Mouse (Mus musculus): ENCODE measurements around the gene Pds5a. TPM values are rescaled to one million over a fixed set of nuclear protein-coding genes. Genes with fewer than 3 reads are reported as not detected.
"Not testable (repeated sequence)": the region's sequence is repeated elsewhere in the genome, so short reads cannot be mapped to it uniquely, and the experiment has no call there.

The Pds5a gene
- 93.2 and 98.1 TPM in 2 replicates for polyA plus RNA-seq (2016; fragmentation: Nextera tagmentation; extraction: Ambion mirVana)

GRCm38 (mm10) chr5:65697836-65698758 is at the start of gene Pds5a:
Gene Pds5a, minus strand, starts transcription at chr5:65698273.
- peak; percentile 93 for DNase-seq (ENCODE audit: low spot score)
- 1% methylated on average over 139 of the region's 140 CpGs for WGBS
- H3K36me3 ChIP-seq (replicated peaks), result peaks cover 27% of the 10 kb centered on the region
- peak within 1 kb of the TSS; percentile 98 for H3K27ac ChIP-seq (replicated peaks)
- H3K9me3 ChIP-seq, result no peaks in the 10 kb centered on the region
- H3K4me1 ChIP-seq, result peaks cover 28% of the 10 kb centered on the region
- peak within 1 kb of the TSS; percentile 99 for H3K4me3 ChIP-seq
- no peaks in the 10 kb centered on the region for H3K27me3 ChIP-seq (replicated peaks; ENCODE audit: low read depth, poor library complexity, severe bottlenecking)

GRCm38 (mm10) chr5:65746908-65747307 is 48.8 kb upstream of the Pds5a start:
- Histone ChIP-seq H3K36me3 (replicated peaks) (no peaks in the 10 kb centered on the region), H3K27me3 (replicated peaks; ENCODE audit: low read depth, poor library complexity, severe bottlenecking) (no peaks in the 10 kb centered on the region), H3K9me3 (no peaks in the 10 kb centered on the region), H3K4me3 (no peak overlapping the region), H3K27ac (replicated peaks) (no peak overlapping the region), H3K4me1 (peaks cover 7% of the 10 kb centered on the region)
- DNase-seq (ENCODE audit: low spot score), result no peak
- 79% methylated on average over 5 of the region's 5 CpGs for WGBS

- no peaks in the 10 kb centered on the region for H3K4me1 ChIP-seq
- no peaks in the 10 kb centered on the region for H3K27me3 ChIP-seq (replicated peaks; ENCODE audit: low read depth, poor library complexity, severe bottlenecking)
- WGBS, result 97% methylated on average over 3 of the region's 3 CpGs
- H3K27ac ChIP-seq (replicated peaks), result no peak overlapping the region
- H3K9me3 ChIP-seq, result no peaks in the 10 kb centered on the region
- DNase-seq (ENCODE audit: low spot score), result no peak
- H3K4me3 ChIP-seq, result no peak overlapping the region
- H3K36me3 ChIP-seq (replicated peaks), result no peaks in the 10 kb centered on the region
Measured at GRCm38 (mm10) chr5:65739366-65739765, 41.3 kb upstream of the Pds5a start.

GRCm38 (mm10) chr5:65735601-65736000 is 37.5 kb upstream of the Pds5a start:
- H3K27ac ChIP-seq (replicated peaks), result no peak overlapping the region
- no peaks in the 10 kb centered on the region for H3K9me3 ChIP-seq
- DNase-seq (ENCODE audit: low spot score), result no peak
- no peaks in the 10 kb centered on the region for H3K4me1 ChIP-seq
- no peaks in the 10 kb centered on the region for H3K36me3 ChIP-seq (replicated peaks)
- no peak overlapping the region for H3K4me3 ChIP-seq
- 94% methylated on average over 2 of the region's 2 CpGs for WGBS
- no peaks in the 10 kb centered on the region for H3K27me3 ChIP-seq (replicated peaks; ENCODE audit: low read depth, poor library complexity, severe bottlenecking)

GRCm38 (mm10) chr5:65731173-65732007 is 33.3 kb upstream of the Pds5a start:
- no peaks in the 10 kb centered on the region for H3K4me1 ChIP-seq
- no peak for DNase-seq (ENCODE audit: low spot score)
- WGBS, result 67% methylated on average over 9 of the region's 9 CpGs
- no peaks in the 10 kb centered on the region for H3K36me3 ChIP-seq (replicated peaks)
- H3K9me3 ChIP-seq, result no peaks in the 10 kb centered on the region
- peak overlapping the region; percentile 15; the same call in 1 of the 2 replicates for H3K27ac ChIP-seq (replicated peaks)
- H3K4me3 ChIP-seq, result no peak overlapping the region
- H3K27me3 ChIP-seq (replicated peaks; ENCODE audit: low read depth, poor library complexity, severe bottlenecking), result no peaks in the 10 kb centered on the region

- no peaks in the 10 kb centered on the region for H3K27me3 ChIP-seq (replicated peaks; ENCODE audit: low read depth, poor library complexity, severe bottlenecking)
- peaks cover 15% of the 10 kb centered on the region for H3K4me1 ChIP-seq
- peak overlapping the region; percentile 59 for H3K4me3 ChIP-seq
- WGBS, result 2% methylated on average over 23 of the region's 23 CpGs
- no peaks in the 10 kb centered on the region for H3K9me3 ChIP-seq
- H3K27ac ChIP-seq (replicated peaks), result peak overlapping the region; percentile 90
- DNase-seq (ENCODE audit: low spot score), result peak; percentile 83
- no peaks in the 10 kb centered on the region for H3K36me3 ChIP-seq (replicated peaks)
Measured at GRCm38 (mm10) chr5:65724311-65725054, 26.4 kb upstream of the Pds5a start.

GRCm38 (mm10) chr5:65718368-65718767 is 20.3 kb upstream of the Pds5a start:
- no peak overlapping the region for H3K27ac ChIP-seq (replicated peaks)
- no peaks in the 10 kb centered on the region for H3K27me3 ChIP-seq (replicated peaks; ENCODE audit: low read depth, poor library complexity, severe bottlenecking)
- WGBS, result 41% methylated on average over 3 of the region's 3 CpGs
- no peak overlapping the region for H3K4me3 ChIP-seq
- no peaks in the 10 kb centered on the region for H3K36me3 ChIP-seq (replicated peaks)
- no peaks in the 10 kb centered on the region for H3K4me1 ChIP-seq
- H3K9me3 ChIP-seq, result no peaks in the 10 kb centered on the region
- DNase-seq (ENCODE audit: low spot score), result no peak

GRCm38 (mm10) chr5:65717903-65718211 is 19.8 kb upstream of the Pds5a start:
- DNase-seq (ENCODE audit: low spot score); H3K36me3 ChIP-seq (replicated peaks); H3K9me3 ChIP-seq; H3K4me1 ChIP-seq; H3K27ac ChIP-seq (replicated peaks); H3K4me3 ChIP-seq; H3K27me3 ChIP-seq (replicated peaks; ENCODE audit: low read depth, poor library complexity, severe bottlenecking): not testable (repeated sequence)
- WGBS, result 95% methylated on average over 8 of the region's 8 CpGs

- DNase-seq (ENCODE audit: low spot score), result no peak
- no peaks in the 10 kb centered on the region for H3K4me1 ChIP-seq
- H3K27ac ChIP-seq (replicated peaks), result no peak overlapping the region
- H3K27me3 ChIP-seq (replicated peaks; ENCODE audit: low read depth, poor library complexity, severe bottlenecking), result no peaks in the 10 kb centered on the region
- H3K9me3 ChIP-seq, result no peaks in the 10 kb centered on the region
- no peak overlapping the region for H3K4me3 ChIP-seq
- 86% methylated on average over 18 of the region's 18 CpGs for WGBS
- no peaks in the 10 kb centered on the region for H3K36me3 ChIP-seq (replicated peaks)
Measured at GRCm38 (mm10) chr5:65717063-65717902, 19.2 kb upstream of the Pds5a start.

- 92% methylated on average over 6 of the region's 6 CpGs for WGBS
- Histone ChIP-seq H3K4me1 (no peaks in the 10 kb centered on the region), H3K9me3 (no peaks in the 10 kb centered on the region), H3K4me3 (no peak overlapping the region), H3K27me3 (replicated peaks; ENCODE audit: low read depth, poor library complexity, severe bottlenecking) (no peaks in the 10 kb centered on the region), H3K36me3 (replicated peaks) (no peaks in the 10 kb centered on the region), H3K27ac (replicated peaks) (no peak overlapping the region)
- no peak for DNase-seq (ENCODE audit: low spot score)
Measured at GRCm38 (mm10) chr5:65715084-65715483, 17.0 kb upstream of the Pds5a start.

GRCm38 (mm10) chr5:65711463-65711862 is 13.4 kb upstream of the Pds5a start:
- Histone ChIP-seq H3K27ac (replicated peaks) (no peak overlapping the region), H3K9me3 (no peaks in the 10 kb centered on the region), H3K4me3 (no peak overlapping the region), H3K4me1 (no peaks in the 10 kb centered on the region), H3K36me3 (replicated peaks) (no peaks in the 10 kb centered on the region), H3K27me3 (replicated peaks; ENCODE audit: low read depth, poor library complexity, severe bottlenecking) (no peaks in the 10 kb centered on the region)
- DNase-seq (ENCODE audit: low spot score), result no peak
- 97% methylated on average over 1 of the region's 1 CpGs for WGBS

Measured in embryonic facial prominence, embryonic 10.5 days (tissue).